Mouse (Mus musculus) G1E (cell line): Measurements from ENCODE around the gene Ezh2.

Source experiments
- CTCF ChIP-seq: IDR thresholded peaks from 2 replicates; pipeline ENCODE4 v1.5.1; 2012; ENCODE audit warnings: low read depth, low read length, inconsistent platforms, mixed read lengths
- POLR2AphosphoS5 ChIP-seq: IDR thresholded peaks from 2 replicates; pipeline ENCODE4 v1.6.1; 2012; ENCODE audit warnings: low read depth, low read length, inconsistent platforms; ENCODE audit not compliant: insufficient replicate concordance

DNA sequence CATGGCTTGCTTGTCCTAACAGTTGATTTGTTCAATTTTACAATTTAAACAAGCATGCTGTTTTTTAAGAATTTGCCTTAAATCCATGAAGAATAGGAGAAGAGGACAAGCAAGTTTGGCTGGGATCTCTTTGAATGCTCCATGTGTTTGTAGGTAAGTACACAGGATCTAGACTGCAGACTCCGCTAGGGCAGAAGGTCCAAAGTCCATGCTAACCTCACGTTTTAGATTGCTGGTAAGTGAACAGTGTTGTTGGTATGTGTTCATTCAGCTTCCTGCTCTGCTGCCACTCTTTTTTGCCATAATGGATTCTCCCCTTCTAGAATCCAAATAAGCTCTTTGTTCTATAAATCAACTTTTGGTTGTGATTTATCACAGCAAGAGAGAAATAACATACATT lies 68.0 kb downstream of the Ezh2 start:
- TF ChIP-seq CTCF (no peak), POLR2AphosphoS5 (no peak)
